Mouse (Mus musculus): ENCODE data around the gene Klrg1. TPM values are rescaled to one million over a fixed set of nuclear protein-coding genes. Genes with fewer than 3 reads are reported as not detected.

The Klrg1 gene
- polyA plus RNA-seq, 1 experiment from 2014 or later, result 0.43 TPM

DNA sequence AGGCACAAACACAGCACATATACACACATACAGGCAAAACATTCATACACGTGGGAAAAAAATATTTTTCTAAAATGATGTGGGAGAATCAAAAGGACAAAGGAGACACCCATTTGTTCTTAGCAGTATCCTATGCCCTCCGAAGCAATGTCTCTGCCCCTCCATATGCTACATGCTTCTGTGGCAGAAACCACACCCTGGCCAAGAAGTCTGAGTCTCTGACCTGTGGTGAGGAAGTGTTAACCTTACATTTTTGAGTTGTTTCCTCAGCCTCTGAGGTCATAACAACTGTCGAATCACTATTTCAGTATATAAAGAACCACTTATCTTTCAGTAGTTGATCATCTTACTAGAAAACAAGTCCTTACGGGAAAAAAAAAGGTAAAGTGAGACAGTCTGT lies 20.0 kb upstream of the Klrg1 start:
- H3K27me3 ChIP-seq, result no peaks in the 10 kb centered on the region
- H3K9me3 ChIP-seq, result no peaks in the 10 kb centered on the region
- no peaks in the 10 kb centered on the region for H3K36me3 ChIP-seq
- H3K27ac ChIP-seq (replicated peaks), result no peak overlapping the region
- WGBS, result 85% methylated on average over 4 of the region's 4 CpGs
- H3K9ac ChIP-seq (replicated peaks), result no peak overlapping the region
- no peak for ATAC-seq (replicated peaks)
- no peak overlapping the region for H3K4me3 ChIP-seq
- H3K4me2 ChIP-seq (replicated peaks), result no peak overlapping the region
- H3K4me1 ChIP-seq, result peaks cover 3% of the 10 kb centered on the region; the same call in 1 of the 2 replicates

DNA sequence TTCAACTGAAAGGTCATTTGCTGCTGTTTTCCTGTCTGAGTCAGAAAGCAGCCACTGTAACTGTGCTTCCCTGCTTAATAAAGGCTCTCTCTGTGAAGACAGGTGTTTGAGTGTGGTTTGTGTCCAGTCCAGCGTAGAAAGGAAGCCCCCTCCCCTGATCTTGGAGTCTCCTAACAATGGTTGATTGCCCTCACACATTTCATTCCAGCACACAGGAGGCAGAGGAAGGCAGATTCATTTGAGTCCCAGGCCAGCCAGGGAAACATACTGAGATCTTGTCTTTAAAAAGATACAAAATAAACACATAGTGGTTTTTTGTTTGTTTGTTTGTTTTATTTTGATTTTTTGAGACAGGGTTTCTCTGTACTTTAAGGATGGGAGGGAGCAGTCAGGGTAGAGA lies 19.4 kb upstream of the Klrg1 start:
- H3K4me1 ChIP-seq, result peaks cover 4% of the 10 kb centered on the region
- no peaks in the 10 kb centered on the region for H3K9me3 ChIP-seq
- H3K27ac ChIP-seq (replicated peaks), result no peak overlapping the region
- H3K4me2 ChIP-seq (replicated peaks), result no peak overlapping the region
- 67% methylated on average over 1 of the region's 1 CpGs for WGBS
- no peaks in the 10 kb centered on the region for H3K36me3 ChIP-seq
- ATAC-seq (replicated peaks), result no peak
- no peaks in the 10 kb centered on the region for H3K27me3 ChIP-seq
- no peak overlapping the region for H3K4me3 ChIP-seq
- H3K9ac ChIP-seq (replicated peaks), result no peak overlapping the region

DNA sequence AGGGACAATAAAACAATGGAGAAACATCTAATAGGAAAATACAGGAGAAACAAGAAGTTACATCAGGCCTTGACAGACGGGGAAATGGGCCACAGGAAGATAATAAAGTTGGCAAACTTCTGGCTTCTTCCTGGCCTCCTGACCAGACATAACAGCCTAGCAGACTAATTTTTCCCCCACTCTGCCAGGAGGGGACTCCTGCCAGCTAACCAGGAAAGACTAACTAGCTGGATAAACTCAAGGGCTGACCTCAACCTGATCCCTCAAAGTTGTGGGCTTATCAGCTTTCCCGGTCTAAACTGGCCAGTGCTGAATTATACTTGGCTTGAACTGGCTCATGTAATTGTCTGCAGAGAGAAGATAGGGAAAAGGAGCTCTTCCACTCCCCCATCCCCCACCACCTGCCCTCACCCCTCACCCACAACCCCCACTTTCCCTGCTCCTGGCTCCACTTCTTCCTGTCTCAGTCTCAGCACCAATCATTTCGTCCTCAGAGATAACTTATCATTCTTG lies 17.0 kb upstream of the Klrg1 start:
- no peak for ATAC-seq (replicated peaks)
- 78% methylated on average over 3 of the region's 3 CpGs for WGBS

DNA sequence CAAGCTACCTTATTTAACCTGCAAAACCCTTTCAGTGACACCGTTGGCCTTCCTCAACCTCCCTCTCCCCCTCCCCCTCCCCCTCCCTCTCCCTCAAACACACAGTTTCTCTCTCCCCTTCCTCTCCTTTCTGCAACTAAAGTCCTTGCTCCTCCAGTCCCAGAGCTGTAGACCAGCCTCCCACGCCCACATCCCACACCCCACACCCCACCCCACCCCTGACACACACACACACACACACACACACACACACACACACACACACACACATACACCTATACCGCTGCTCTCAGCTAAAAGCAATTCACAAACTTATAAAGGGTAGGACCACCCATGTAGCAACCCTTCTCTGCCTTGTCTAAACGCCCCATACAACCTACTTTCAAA lies 15.5 kb upstream of the Klrg1 start:
- H3K9ac ChIP-seq (replicated peaks), result no peak overlapping the region; the same call in 1 of the 2 replicates
- peak; percentile 45; the same call in 1 of the 2 replicates for ATAC-seq (replicated peaks)
- H3K36me3 ChIP-seq, result no peaks in the 10 kb centered on the region
- 47% methylated on average over 4 of the region's 4 CpGs for WGBS
- no peaks in the 10 kb centered on the region for H3K27me3 ChIP-seq
- H3K4me1 ChIP-seq, result peaks cover 15% of the 10 kb centered on the region
- H3K4me2 ChIP-seq (replicated peaks), result peak overlapping the region; percentile 63; the same call in 1 of the 2 replicates
- H3K4me3 ChIP-seq, result no peak overlapping the region
- H3K9me3 ChIP-seq, result no peaks in the 10 kb centered on the region
- peak overlapping the region; percentile 88; the same call in 1 of the 2 replicates for H3K27ac ChIP-seq (replicated peaks)

More for the DNA sequence above, 17.0 kb upstream of the Klrg1 start:
- Histone ChIP-seq H3K4me3 (no peak overlapping the region), H3K4me2 (replicated peaks) (no peak overlapping the region), H3K36me3 (no peaks in the 10 kb centered on the region), H3K27me3 (no peaks in the 10 kb centered on the region), H3K9ac (replicated peaks) (no peak overlapping the region), H3K4me1 (peaks cover 15% of the 10 kb centered on the region), H3K9me3 (no peaks in the 10 kb centered on the region), H3K27ac (replicated peaks) (no peak overlapping the region)

DNA sequence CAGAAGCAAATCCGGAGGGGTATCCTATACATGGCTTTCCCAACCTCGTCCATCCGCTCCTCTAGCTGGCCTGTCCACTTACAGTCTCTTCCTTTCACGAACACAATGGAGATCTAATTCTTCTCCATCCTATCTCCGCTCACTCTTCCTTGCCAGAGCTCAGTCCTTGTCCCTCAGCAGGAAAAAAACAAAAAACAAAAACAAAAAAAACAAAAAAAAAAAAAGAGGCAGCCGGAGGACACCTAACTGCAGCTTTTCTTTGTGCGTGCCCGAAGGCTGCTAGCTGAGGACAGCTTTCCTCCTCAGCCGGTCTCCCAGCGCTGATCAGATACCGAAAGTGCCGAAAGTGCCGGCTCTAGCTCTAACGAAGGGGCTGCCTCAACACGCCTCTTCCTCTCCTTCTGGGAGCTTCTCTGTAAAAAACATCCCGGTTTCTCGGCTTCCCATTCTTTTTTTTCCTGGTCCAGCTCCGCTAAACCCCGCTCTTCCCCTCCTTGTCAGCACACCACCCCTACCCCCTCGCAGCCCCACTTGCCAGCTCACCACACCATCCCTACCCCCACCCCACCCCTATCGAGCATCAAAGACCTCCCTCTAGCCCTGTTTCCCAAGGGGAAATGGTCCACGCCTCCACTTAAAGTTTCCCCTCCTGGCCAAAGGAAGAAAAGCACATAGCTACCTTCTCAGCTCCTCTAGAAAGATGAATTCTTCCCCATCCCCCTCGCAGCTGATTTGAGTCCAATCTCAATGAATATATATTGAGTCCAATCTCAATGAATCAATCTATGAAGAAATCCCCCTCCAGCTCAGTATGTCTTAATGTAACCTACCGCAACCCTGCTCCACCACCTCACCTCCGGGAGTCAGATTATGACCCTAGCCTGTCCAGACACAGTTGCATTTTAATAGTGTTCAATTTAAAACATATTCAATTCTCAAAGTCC lies 14.9 kb upstream of the Klrg1 start:
- peak overlapping the region; percentile 63 for H3K4me2 ChIP-seq (replicated peaks)
- 5% methylated on average over 25 of the region's 25 CpGs for WGBS
- H3K27ac ChIP-seq (replicated peaks), result peak overlapping the region; percentile 88
- no peaks in the 10 kb centered on the region for H3K27me3 ChIP-seq
- H3K4me1 ChIP-seq, result peaks cover 15% of the 10 kb centered on the region
- no peaks in the 10 kb centered on the region for H3K36me3 ChIP-seq
- H3K4me3 ChIP-seq, result peak overlapping the region; percentile 51
- H3K9me3 ChIP-seq, result no peaks in the 10 kb centered on the region
- peak; percentile 84 for ATAC-seq (replicated peaks)
- H3K9ac ChIP-seq (replicated peaks), result peak overlapping the region; percentile 72

DNA sequence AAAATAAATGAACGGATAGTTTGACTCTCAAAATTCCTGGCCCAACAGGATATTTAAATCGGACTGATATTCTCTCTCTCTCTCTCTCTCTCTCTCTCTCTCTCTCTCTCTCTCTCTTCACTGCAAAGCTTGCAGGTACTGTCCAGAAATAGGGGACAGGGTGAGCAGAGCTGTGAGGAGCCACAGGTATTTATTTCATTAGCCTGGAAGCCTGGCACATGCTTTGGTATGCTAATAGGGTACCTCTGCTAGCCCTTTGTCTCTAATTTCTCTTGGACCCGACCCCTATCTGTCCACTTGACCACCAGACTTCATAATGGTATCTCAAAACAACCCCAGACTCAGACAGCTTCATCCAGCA lies 14.2 kb upstream of the Klrg1 start:
- Histone ChIP-seq H3K4me1 (peaks cover 15% of the 10 kb centered on the region), H3K36me3 (no peaks in the 10 kb centered on the region), H3K27me3 (no peaks in the 10 kb centered on the region), H3K4me2 (replicated peaks) (peak overlapping the region; percentile 63), H3K27ac (replicated peaks) (peak overlapping the region; percentile 88), H3K4me3 (peak overlapping the region; percentile 51), H3K9ac (replicated peaks) (peak overlapping the region; percentile 72), H3K9me3 (no peaks in the 10 kb centered on the region)
- WGBS, result 36% methylated on average over 3 of the region's 3 CpGs
- peak; percentile 49 for ATAC-seq (replicated peaks)

DNA sequence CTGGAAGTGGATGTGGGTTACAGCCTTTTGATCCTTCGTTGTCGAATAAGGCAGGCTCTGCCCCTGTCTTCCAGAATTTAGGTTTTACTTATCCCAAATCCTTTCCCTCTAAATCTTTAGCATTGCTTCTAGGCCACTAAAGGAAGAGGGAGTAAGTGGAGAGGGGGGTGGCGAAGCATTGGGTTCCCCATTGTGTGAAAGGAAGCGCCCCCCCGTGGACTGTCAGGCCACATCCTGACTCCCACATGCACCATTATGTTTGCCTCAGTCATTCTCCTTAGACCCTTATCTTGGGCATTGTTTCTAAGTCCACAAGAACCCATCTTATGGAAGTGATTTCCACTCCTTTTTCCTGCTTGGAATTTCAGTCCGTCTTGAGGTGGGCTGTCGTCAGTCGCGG lies 12.6 kb upstream of the Klrg1 start:
- Histone ChIP-seq H3K4me2 (replicated peaks) (no peak overlapping the region), H3K9ac (replicated peaks) (no peak overlapping the region), H3K27me3 (no peaks in the 10 kb centered on the region), H3K9me3 (no peaks in the 10 kb centered on the region), H3K4me3 (no peak overlapping the region), H3K27ac (replicated peaks) (no peak overlapping the region), H3K36me3 (no peaks in the 10 kb centered on the region), H3K4me1 (peaks cover 15% of the 10 kb centered on the region)
- WGBS, result 58% methylated on average over 9 of the region's 9 CpGs
- no peak for ATAC-seq (replicated peaks)

DNA sequence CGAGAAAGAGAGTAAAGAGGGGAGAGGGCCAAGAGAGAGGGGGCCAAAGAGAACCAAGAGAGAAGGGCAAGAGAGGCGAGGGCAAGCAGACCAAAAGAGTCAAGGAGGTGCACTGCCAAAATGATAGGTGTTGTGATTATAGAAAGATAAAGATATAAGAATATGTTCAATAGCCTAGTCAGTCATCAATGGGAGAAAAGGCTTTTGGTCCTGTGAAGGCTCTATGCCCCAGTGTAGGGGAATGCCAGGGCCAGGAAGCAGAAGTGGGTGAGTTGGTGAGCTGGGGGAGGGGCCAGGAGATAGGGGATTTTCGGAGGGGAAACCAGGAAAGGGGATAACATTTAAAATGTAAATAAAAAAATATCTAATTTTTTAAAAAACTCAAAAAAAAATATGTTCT lies 11.6 kb upstream of the Klrg1 start:
- Histone ChIP-seq H3K9ac (replicated peaks) (no peak overlapping the region), H3K27ac (replicated peaks) (no peak overlapping the region), H3K4me3 (no peak overlapping the region), H3K27me3 (no peaks in the 10 kb centered on the region), H3K4me2 (replicated peaks) (no peak overlapping the region), H3K9me3 (no peaks in the 10 kb centered on the region), H3K4me1 (peaks cover 15% of the 10 kb centered on the region), H3K36me3 (no peaks in the 10 kb centered on the region)
- no peak for ATAC-seq (replicated peaks)
- 83% methylated on average over 3 of the region's 3 CpGs for WGBS

DNA sequence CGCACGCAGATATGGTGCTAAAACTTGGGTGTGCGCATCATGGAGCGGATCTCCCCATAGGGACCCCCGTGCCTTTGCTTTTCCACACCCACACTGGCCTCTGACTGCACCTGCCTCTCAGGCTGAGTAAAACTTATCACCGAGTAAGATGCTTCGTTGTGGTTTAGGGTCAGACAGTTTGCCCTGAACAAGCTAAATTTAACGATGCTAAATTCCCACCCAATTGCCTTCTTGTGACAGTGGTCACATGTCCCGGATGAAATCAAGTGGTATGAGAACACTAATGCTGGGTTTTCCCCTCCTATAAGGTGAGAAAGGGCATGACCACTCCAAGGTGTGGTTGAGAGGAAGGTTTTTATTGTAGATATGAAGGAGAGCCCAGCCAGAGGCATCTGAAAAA lies 11.1 kb upstream of the Klrg1 start:
- H3K27me3 ChIP-seq, result no peaks in the 10 kb centered on the region
- no peaks in the 10 kb centered on the region for H3K36me3 ChIP-seq
- ATAC-seq (replicated peaks), result no peak
- H3K4me2 ChIP-seq (replicated peaks), result no peak overlapping the region
- no peak overlapping the region for H3K9ac ChIP-seq (replicated peaks)
- H3K4me1 ChIP-seq, result peaks cover 15% of the 10 kb centered on the region
- WGBS, result 86% methylated on average over 9 of the region's 9 CpGs
- no peak overlapping the region for H3K27ac ChIP-seq (replicated peaks)
- H3K9me3 ChIP-seq, result no peaks in the 10 kb centered on the region
- no peak overlapping the region for H3K4me3 ChIP-seq

DNA sequence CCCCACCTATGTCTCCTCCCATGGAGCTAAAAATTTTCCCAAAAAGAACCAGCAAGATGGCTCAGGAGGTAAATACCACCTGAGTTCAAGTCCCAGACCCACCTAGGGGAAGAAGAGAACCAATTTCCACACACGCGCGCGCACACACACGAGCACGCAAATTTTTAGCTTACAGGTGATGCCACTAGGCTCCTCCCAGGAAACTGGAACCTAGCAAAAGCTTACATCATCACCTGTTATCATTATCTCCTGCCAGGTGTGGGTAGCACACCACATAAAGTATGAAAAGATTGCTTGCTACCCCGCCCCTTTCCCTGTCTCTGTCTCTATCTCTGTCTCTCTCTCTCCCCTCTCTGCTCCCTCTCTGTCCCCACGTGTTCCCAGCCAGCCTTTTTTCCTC lies 10.4 kb upstream of the Klrg1 start:
- Histone ChIP-seq H3K36me3 (no peaks in the 10 kb centered on the region), H3K4me3 (no peak overlapping the region), H3K9ac (replicated peaks) (no peak overlapping the region), H3K4me2 (replicated peaks) (no peak overlapping the region), H3K9me3 (no peaks in the 10 kb centered on the region), H3K4me1 (peaks cover 15% of the 10 kb centered on the region), H3K27ac (replicated peaks) (no peak overlapping the region), H3K27me3 (no peaks in the 10 kb centered on the region)
- 89% methylated on average over 8 of the region's 8 CpGs for WGBS
- ATAC-seq (replicated peaks), result no peak

DNA sequence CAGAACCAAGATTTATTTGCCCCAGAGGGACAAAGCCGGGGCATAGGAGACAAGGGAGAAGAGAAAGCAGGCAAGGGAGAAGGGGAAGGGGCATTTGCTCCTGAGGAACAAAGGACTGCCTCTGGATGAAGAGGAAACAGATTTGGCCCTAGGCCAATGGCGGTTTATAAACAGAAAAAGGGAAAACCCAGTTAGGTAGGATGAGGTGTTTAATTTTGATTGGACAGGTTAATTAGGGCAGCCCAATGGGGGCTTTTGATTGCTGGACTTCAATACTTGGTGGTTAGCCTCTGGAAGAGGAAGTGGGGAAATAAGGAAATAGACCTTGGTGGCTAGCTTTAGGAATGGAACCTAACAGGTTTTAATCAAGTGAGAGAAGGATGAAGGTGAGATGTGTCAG lies 9.5 kb upstream of the Klrg1 start:
- no peak overlapping the region for H3K4me3 ChIP-seq
- 40% methylated on average over 2 of the region's 2 CpGs for WGBS

DNA sequence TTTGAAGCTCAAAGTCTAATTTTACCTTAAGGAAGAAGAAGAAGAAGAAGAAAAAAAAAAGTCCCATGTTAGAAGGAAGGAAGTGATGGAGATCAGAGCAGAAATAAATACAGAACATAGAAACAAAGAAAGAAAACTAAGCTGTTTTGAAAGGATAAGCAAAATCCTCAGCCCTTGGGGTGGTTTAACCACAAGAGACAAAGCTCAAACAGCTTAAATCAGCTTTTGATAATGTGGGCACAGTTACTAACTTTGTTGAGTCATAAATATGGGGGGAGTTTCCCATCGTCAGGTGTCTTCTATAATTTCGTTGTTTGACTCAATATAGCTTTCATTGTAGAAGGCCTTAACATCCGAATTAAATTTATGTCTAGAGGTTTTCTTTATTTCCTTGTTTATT lies 9.1 kb upstream of the Klrg1 start:
- no peak for ATAC-seq (replicated peaks)
- WGBS, result 71% methylated on average over 3 of the region's 3 CpGs

More for the DNA sequence above, 9.5 kb upstream of the Klrg1 start:
- Histone ChIP-seq H3K9me3 (no peaks in the 10 kb centered on the region), H3K4me1 (peaks cover 12% of the 10 kb centered on the region), H3K27me3 (no peaks in the 10 kb centered on the region), H3K9ac (replicated peaks) (no peak overlapping the region), H3K27ac (replicated peaks) (no peak overlapping the region), H3K4me2 (replicated peaks) (no peak overlapping the region), H3K36me3 (no peaks in the 10 kb centered on the region)
- no peak for ATAC-seq (replicated peaks)

More for the DNA sequence above, 9.1 kb upstream of the Klrg1 start:
- Histone ChIP-seq H3K4me1 (peaks cover 7% of the 10 kb centered on the region), H3K36me3 (no peaks in the 10 kb centered on the region), H3K27me3 (no peaks in the 10 kb centered on the region), H3K9ac (replicated peaks) (no peak overlapping the region), H3K4me3 (no peak overlapping the region), H3K4me2 (replicated peaks) (no peak overlapping the region), H3K9me3 (no peaks in the 10 kb centered on the region), H3K27ac (replicated peaks) (no peak overlapping the region)
